Mouse (Mus musculus): ENCODE data around the gene Pdxdc1. TPM values are rescaled to one million over a fixed set of nuclear protein-coding genes. Genes with fewer than 3 reads are reported as not detected.

Gene Pdxdc1
- total and polyA plus RNA-seq, 3 experiments = 35.5 to 74.9 (median 72.1) TPM

DNA sequence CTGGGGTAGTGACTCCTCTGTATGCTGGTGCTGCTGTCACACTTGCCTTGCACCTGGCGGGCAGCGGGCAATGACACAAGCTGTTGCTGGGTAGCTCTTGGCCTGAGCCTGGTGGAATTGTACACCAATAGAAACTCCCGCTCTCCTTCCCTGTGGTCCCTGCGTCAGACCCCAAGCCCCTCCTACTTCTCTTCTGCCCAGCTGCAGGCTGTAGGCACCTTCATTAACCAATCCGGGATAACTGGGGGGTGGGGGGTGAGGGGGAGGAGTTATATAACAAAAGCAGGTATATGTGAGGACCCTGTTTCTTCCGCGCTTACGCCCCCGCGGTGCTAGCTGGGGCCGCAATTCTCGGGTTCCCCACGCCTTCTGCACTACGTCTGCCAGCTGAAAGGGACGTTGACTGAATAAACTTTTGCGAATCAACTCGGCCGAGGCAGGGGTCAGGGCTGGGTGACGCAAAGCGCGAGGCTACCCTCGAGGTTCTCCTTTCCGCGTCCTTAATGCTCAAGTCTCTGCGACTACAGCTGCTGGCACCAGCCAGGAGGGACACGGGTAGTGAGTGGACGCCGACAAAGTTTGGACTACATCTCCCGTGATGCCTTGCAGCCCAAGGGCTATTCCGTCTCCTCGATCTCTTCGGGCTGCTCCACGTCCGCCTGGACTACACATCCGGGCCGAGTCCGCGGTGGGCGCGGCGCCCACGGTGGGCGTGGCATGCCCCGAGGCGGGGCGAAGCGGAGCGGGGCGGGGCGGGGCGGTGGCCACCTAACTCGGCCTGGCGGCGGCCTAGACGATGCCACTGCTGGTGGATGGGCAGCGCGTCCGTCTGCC is 84.2 kb downstream of the Pdxdc1 start, which contains the start of gene Ntan1:
Ntan1 (plus strand) TSS at position 286 of the 834 bp plus-strand sequence.
- DNase-seq (ENCODE audit: low spot score) = peak; percentile 88
- peak; percentile 91 for ATAC-seq (ENCODE audit: extremely low read depth, insufficient number of reproducible peaks, low FRiP score, poor library complexity, severe bottlenecking)
- no peak for TF ChIP-seq GATA1 (IDR thresholded peaks at IDR 0.05; ENCODE audit: borderline replicate concordance, low read length)
- TF ChIP-seq GATA2 (IDR thresholded peaks at IDR 0.05; ENCODE audit: borderline replicate concordance, low read depth, low read length) = no peak
- no peak for TF ChIP-seq POLR2AphosphoS5 (IDR thresholded peaks at IDR 0.05; ENCODE audit: insufficient replicate concordance, low read depth, low read length)
- TF ChIP-seq CTCF (IDR thresholded peaks at IDR 0.05; ENCODE audit: low read depth, low read length) = no peak
- no peak for TF ChIP-seq TAL1 (conservative IDR thresholded peaks at IDR 0.05; ENCODE audit: low read depth, low read length)
- Histone ChIP-seq H3K36me3 (replicated peaks) (peaks cover 47% of the 10 kb centered on the region), H3K27me3 (ENCODE audit: insufficient read depth, low read length) (no peaks in the 10 kb centered on the region), H3K4me3 (ENCODE audit: low read depth, low read length) (peak within 1 kb of the TSS; percentile 86), H3K4me1 (ENCODE audit: insufficient read depth, low read depth, low read length) (peaks cover 45% of the 10 kb centered on the region), H3K9me3 (replicated peaks) (no peaks in the 10 kb centered on the region)

DNA sequence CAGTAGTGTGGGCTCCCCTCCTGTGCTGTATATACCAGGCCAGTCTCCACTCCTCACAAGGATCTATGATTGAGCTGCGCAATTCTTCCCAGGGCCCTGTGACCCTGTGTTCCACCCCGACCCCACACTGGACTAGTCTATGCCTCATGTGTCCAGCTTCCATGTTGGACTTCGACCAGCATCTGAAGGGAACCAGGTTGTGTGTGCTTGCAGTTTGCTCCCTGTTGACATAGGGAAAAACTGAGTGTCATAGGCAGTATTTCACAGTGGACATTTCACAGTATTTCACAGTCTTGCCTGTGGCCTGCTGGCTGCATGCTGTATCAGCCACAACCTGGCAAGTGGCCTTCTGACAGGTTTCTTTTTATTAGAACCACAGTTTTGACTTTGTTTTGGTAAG is 89.7 kb downstream of the Pdxdc1 start:
- ATAC-seq (ENCODE audit: extremely low read depth, insufficient number of reproducible peaks, low FRiP score, poor library complexity, severe bottlenecking) (no peak), DNase-seq (ENCODE audit: low spot score) (no peak)
- no peaks in the 10 kb centered on the region for H3K27me3 ChIP-seq (ENCODE audit: insufficient read depth, low read length)
- H3K9me3 ChIP-seq (replicated peaks) = no peaks in the 10 kb centered on the region
- H3K36me3 ChIP-seq (replicated peaks) = peaks cover 88% of the 10 kb centered on the region
- TF ChIP-seq TAL1 (conservative IDR thresholded peaks at IDR 0.05; ENCODE audit: low read depth, low read length) (no peak), POLR2AphosphoS5 (IDR thresholded peaks at IDR 0.05; ENCODE audit: insufficient replicate concordance, low read depth, low read length) (no peak), GATA1 (IDR thresholded peaks at IDR 0.05; ENCODE audit: borderline replicate concordance, low read length) (no peak), CTCF (IDR thresholded peaks at IDR 0.05; ENCODE audit: low read depth, low read length) (no peak), GATA2 (IDR thresholded peaks at IDR 0.05; ENCODE audit: borderline replicate concordance, low read depth, low read length) (no peak)
- H3K4me3 ChIP-seq (ENCODE audit: low read depth, low read length) = no peak overlapping the region
- peaks cover 10% of the 10 kb centered on the region for H3K4me1 ChIP-seq (ENCODE audit: insufficient read depth, low read depth, low read length)

DNA sequence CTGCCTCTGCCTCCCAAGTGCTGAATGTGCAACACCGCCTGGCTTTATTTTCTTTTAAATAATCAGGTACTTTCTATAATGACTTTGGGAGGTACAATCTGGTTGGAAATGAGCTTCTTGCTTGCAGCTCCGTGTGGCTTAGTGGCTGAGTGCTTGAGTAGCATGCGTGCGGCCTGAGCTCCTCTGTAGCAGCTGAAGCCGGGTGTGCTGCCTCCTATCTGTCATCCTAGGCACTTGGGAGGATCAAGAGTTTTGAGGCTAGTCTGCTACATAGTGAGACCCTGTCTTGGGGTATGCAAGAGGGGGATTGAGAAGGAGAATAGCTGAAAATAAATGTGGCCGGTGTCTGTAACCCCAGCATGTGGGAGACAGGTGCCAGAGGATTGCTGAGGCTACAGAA is 90.8 kb downstream of the Pdxdc1 start:
- H3K9me3 ChIP-seq (replicated peaks) = no peaks in the 10 kb centered on the region
- ATAC-seq (ENCODE audit: extremely low read depth, insufficient number of reproducible peaks, low FRiP score, poor library complexity, severe bottlenecking) (no peak), DNase-seq (ENCODE audit: low spot score) (no peak)
- H3K36me3 ChIP-seq (replicated peaks) = peaks cover 98% of the 10 kb centered on the region
- TF ChIP-seq GATA1 (IDR thresholded peaks at IDR 0.05; ENCODE audit: borderline replicate concordance, low read length) (no peak), POLR2AphosphoS5 (IDR thresholded peaks at IDR 0.05; ENCODE audit: insufficient replicate concordance, low read depth, low read length) (no peak), CTCF (IDR thresholded peaks at IDR 0.05; ENCODE audit: low read depth, low read length) (no peak), TAL1 (conservative IDR thresholded peaks at IDR 0.05; ENCODE audit: low read depth, low read length) (no peak), GATA2 (IDR thresholded peaks at IDR 0.05; ENCODE audit: borderline replicate concordance, low read depth, low read length) (no peak)
- peaks cover 7% of the 10 kb centered on the region; the same call in 1 of the 2 replicates for H3K4me1 ChIP-seq (ENCODE audit: insufficient read depth, low read depth, low read length)
- no peaks in the 10 kb centered on the region for H3K27me3 ChIP-seq (ENCODE audit: insufficient read depth, low read length)
- H3K4me3 ChIP-seq (ENCODE audit: low read depth, low read length) = no peak overlapping the region

GRCm38 (mm10) chr16:13808410-13808809 is 94.5 kb downstream of the Pdxdc1 start:
- H3K36me3 ChIP-seq (replicated peaks) = peaks cover 98% of the 10 kb centered on the region
- H3K4me1 ChIP-seq (ENCODE audit: insufficient read depth, low read depth, low read length) = peaks cover 2% of the 10 kb centered on the region; the same call in 1 of the 2 replicates
- TF ChIP-seq CTCF (IDR thresholded peaks at IDR 0.05; ENCODE audit: low read depth, low read length) (no peak), TAL1 (conservative IDR thresholded peaks at IDR 0.05; ENCODE audit: low read depth, low read length) (no peak), GATA1 (IDR thresholded peaks at IDR 0.05; ENCODE audit: borderline replicate concordance, low read length) (no peak), POLR2AphosphoS5 (IDR thresholded peaks at IDR 0.05; ENCODE audit: insufficient replicate concordance, low read depth, low read length) (no peak), GATA2 (IDR thresholded peaks at IDR 0.05; ENCODE audit: borderline replicate concordance, low read depth, low read length) (no peak)
- no peaks in the 10 kb centered on the region for H3K9me3 ChIP-seq (replicated peaks)
- ATAC-seq (ENCODE audit: extremely low read depth, insufficient number of reproducible peaks, low FRiP score, poor library complexity, severe bottlenecking) = no peak
- no peak for DNase-seq (ENCODE audit: low spot score)
- H3K4me3 ChIP-seq (ENCODE audit: low read depth, low read length) = no peak overlapping the region
- no peaks in the 10 kb centered on the region for H3K27me3 ChIP-seq (ENCODE audit: insufficient read depth, low read length)

DNA sequence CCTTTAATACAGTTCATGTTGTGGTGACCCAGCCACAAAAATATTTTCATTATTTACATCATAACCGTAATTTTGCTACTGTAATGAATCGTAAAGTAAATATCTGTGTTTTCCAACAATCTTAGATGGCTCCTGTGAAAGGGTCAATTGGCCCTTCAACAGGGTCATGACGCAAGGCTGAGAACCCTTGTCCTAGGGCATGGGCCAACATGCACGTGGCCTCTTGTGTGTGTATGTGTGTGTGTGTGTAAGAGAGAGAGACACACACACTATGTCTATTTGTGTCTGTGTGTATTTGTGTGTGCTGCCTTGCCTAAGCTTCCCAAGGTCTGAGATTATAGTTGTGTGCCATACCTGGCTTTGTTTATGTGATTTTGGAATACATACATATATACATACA is 95.3 kb downstream of the Pdxdc1 start:
- Histone ChIP-seq H3K4me3 (ENCODE audit: low read depth, low read length) (no peak overlapping the region), H3K4me1 (ENCODE audit: insufficient read depth, low read depth, low read length) (peaks cover 2% of the 10 kb centered on the region; the same call in 1 of the 2 replicates), H3K27me3 (ENCODE audit: insufficient read depth, low read length) (no peaks in the 10 kb centered on the region), H3K36me3 (replicated peaks) (peaks cover 95% of the 10 kb centered on the region), H3K9me3 (replicated peaks) (no peaks in the 10 kb centered on the region)
- DNase-seq (ENCODE audit: low spot score) (no peak), ATAC-seq (ENCODE audit: extremely low read depth, insufficient number of reproducible peaks, low FRiP score, poor library complexity, severe bottlenecking) (no peak)
- TF ChIP-seq GATA2 (IDR thresholded peaks at IDR 0.05; ENCODE audit: borderline replicate concordance, low read depth, low read length) (no peak), POLR2AphosphoS5 (IDR thresholded peaks at IDR 0.05; ENCODE audit: insufficient replicate concordance, low read depth, low read length) (no peak), TAL1 (conservative IDR thresholded peaks at IDR 0.05; ENCODE audit: low read depth, low read length) (no peak), GATA1 (IDR thresholded peaks at IDR 0.05; ENCODE audit: borderline replicate concordance, low read length) (no peak), CTCF (IDR thresholded peaks at IDR 0.05; ENCODE audit: low read depth, low read length) (no peak)

- Histone ChIP-seq H3K9me3 (replicated peaks) (no peaks in the 10 kb centered on the region), H3K4me1 (ENCODE audit: insufficient read depth, low read depth, low read length) (no peaks in the 10 kb centered on the region), H3K36me3 (replicated peaks) (peaks cover 93% of the 10 kb centered on the region), H3K27me3 (ENCODE audit: insufficient read depth, low read length) (no peaks in the 10 kb centered on the region), H3K4me3 (ENCODE audit: low read depth, low read length) (no peak overlapping the region)
- TF ChIP-seq CTCF (IDR thresholded peaks at IDR 0.05; ENCODE audit: low read depth, low read length) = no peak
- TF ChIP-seq GATA1 (IDR thresholded peaks at IDR 0.05; ENCODE audit: borderline replicate concordance, low read length) = no peak
- no peak for TF ChIP-seq POLR2AphosphoS5 (IDR thresholded peaks at IDR 0.05; ENCODE audit: insufficient replicate concordance, low read depth, low read length)
- TF ChIP-seq TAL1 (conservative IDR thresholded peaks at IDR 0.05; ENCODE audit: low read depth, low read length) = no peak
- TF ChIP-seq GATA2 (IDR thresholded peaks at IDR 0.05; ENCODE audit: borderline replicate concordance, low read depth, low read length) = no peak
- DNase-seq (ENCODE audit: low spot score) (no peak), ATAC-seq (ENCODE audit: extremely low read depth, insufficient number of reproducible peaks, low FRiP score, poor library complexity, severe bottlenecking) (no peak)
These were observed 98.3 kb downstream of the Pdxdc1 start for GRCm38 (mm10) chr16:13804666-13805065.

Data from G1E (cell line).